Mouse (Mus musculus) erythroid progenitor cell, adult 5-6 weeks (primary cell): ENCODE measurements around the gene Lgals3bp. TPM values are rescaled to one million over a fixed set of nuclear protein-coding genes. Genes with fewer than 3 reads are reported as not detected.
"Not testable (repeated sequence)": the region's sequence is repeated elsewhere in the genome, so short reads cannot be mapped to it uniquely, and the experiment has no call there.

Experiments used
- ATAC-seq: replicated peaks from 2 replicates; pipeline ENCODE4 v1.8.0; 2016; ENCODE audit warnings: moderate number of reproducible peaks, mild to moderate bottlenecking, moderate TSS enrichment, inconsistent platforms; ENCODE audit not compliant: poor library complexity, low FRiP score, severe bottlenecking
- total RNA-seq, 2 experiments: library from RNA; stranded (forward) in 1 of 2; stranded (reverse) in 1 of 2; fragments of 150-400 nt in 1 of 2; fragments of 186-747, 209-891 nt in 1 of 2; gene quantifications; 2 replicates each; pipeline versions ENCODE4 v1.2.3 to v1.2.4; 2015 to 2017; ENCODE audit warnings: low replicate concordance in 2 of 2

Gene Lgals3bp
- total RNA-seq, 2 experiments from 2014 or later: 31.9 to 56.7 TPM

- ATAC-seq: no peak
Observed at GRCm38 (mm10) chr11:118403951-118404899, 2.3 kb upstream of the Lgals3bp start.

DNA sequence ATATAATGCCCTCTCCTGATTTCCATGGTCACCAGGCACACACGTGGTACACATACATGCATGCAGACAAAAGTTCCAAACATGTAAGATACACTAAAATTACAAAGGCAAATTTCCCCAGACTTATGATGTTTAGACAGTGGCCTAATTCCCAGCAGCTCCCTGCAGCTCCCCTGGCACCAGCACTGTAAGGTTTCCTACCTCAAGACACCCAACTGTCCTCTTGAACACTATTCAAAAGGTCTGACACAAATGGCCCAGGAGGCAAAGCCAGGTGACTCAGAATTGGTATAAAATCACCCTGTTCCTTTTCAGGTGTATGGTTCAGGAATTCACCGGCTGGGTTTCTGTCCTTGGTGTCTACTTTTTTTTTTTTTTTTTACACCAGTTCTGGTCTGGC is 1.3 kb upstream of the Lgals3bp start:
- no peak for ATAC-seq

DNA sequence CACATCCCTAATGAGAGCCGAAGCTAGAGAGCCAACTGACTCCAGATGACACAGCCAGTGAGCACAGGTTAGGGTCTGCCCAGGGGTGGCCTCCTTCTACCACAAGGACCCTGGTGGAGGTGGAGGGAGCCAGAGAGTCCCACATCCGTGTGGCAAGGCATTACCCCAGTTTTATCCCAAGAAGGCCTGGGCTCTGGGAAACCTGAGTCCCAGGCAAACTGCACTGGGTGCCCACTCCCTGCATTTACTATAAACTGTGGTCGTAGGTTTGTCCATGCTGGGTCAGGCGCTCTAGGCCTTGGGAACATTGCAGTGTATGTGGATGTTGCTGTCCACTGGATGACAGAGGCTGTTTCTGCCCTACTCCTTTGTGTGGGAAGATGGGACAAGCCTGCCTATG is 697 bp downstream of the Lgals3bp start:
- ATAC-seq: peak; percentile 11; the same call in 1 of the 2 replicates

DNA sequence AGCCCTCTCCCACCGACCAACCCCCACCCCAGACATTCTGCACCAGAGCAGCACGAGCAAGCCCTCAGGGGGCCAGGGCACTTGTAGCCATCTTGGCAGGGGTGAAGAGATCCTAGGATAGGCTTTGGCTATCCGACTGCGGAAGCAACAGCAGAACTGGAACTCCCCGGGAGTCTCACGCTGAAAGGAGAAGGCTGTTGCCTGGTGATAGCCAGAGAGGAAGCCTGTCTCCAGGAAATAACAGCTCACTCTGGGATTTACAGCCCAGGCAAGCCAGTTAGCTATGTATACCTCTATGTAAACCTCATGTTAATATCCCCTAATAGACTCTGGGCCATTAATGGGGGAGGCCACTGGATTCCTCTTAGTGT is 1.3 kb downstream of the Lgals3bp start:
- 0 out of 2 replicates have a peak, but pooled peaks have one; percentile 12 for ATAC-seq

DNA sequence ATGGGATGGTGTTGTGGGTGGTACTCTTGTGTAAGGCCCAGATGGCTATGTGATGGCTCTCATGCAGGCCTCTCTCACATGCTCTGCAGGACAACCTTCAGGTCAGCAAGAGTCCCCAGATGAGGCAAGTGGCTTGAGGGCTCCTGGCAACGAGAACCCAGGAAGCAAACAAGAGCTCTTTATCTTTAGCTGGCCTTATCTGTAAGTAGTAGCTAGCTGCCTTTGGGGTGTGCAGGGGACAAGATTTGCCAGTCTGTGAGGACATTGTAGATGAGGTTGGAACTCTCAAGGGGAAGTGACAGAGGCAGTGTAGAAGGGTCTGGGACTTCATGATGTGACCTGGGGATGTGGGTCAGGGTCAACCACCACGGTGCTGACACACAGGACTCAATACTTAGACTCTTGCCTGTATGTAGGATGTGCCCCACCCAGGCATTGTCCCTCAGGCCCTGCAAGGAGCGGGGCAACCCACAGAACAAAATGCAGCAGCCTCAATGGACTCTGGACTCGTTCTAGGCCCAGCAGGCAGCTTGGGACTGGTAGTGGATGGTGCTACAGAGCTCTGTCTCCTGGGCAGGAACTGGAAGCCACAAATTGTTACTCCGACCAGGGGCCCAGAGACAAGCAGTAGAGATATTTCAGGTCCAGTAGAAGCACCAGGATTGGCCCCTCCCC is 1.9 kb downstream of the Lgals3bp start:
- no peak for ATAC-seq

- ATAC-seq: no peak
Observed at GRCm38 (mm10) chr11:118397806-118398530, 3.9 kb downstream of the Lgals3bp start.

DNA sequence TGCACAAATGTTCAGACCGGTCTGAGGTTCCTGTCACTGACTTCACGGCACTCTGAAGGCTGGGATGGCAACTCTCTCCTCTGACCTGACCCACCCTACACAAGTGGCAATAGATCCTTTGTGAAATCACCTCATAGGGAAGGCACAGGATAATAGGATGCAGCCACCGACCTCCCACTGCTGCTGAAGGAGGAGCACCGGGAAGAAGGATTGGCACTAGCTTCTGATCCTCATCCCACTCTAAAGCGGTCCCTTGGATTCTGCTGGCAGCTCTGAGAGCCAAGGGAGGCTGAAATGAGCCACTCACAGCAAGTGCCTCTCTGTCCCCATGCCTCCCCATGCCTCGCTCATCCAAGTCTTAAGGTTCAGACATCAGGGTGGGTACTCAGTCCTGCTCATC is 7.4 kb downstream of the Lgals3bp start:
- no peak for ATAC-seq

GRCm38 (mm10) chr11:118393991-118394390 is 7.9 kb downstream of the Lgals3bp start:
- ATAC-seq: no peak

- not testable (repeated sequence) for ATAC-seq
Observed at GRCm38 (mm10) chr11:118387816-118388215, 14.1 kb downstream of the Lgals3bp start.

DNA sequence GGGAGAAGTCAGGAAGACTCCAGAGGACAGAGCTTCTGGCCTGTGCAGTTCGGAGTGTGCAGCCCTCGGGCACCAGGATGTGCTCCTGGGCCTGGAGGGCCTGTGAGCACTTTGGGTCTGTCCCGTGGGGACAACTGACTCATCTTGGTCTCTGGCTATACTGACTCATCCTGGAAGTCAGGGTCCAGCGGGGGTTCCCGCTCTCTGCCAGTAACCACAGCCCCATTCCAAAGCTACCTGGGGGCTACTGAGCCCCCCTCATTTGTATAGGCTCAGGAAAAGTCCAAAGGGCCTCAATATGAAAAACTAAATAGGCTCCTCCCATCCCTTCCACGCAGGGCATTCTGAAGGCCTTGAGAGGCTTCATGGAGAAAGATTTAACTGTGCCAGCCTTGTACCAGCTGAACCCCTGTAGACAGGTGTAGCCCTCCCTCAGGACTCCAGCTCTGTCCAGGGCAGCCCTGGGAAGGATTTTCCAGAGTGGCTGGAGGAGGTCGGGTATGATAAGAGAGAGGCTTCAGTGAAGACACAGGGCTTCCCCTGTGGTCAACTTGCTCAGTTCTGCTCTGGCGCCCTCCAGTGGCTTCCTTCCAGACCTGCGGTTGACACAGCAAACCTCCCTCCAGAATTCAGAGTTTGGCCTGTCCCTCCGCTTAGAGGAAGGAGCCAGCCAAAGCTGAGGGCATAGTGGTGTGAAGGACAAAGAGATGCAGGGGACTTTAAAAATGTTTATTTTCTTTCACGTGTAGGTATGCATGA is 22.5 kb downstream of the Lgals3bp start:
- ATAC-seq: peak; percentile 61; the same call in 1 of the 2 replicates

DNA sequence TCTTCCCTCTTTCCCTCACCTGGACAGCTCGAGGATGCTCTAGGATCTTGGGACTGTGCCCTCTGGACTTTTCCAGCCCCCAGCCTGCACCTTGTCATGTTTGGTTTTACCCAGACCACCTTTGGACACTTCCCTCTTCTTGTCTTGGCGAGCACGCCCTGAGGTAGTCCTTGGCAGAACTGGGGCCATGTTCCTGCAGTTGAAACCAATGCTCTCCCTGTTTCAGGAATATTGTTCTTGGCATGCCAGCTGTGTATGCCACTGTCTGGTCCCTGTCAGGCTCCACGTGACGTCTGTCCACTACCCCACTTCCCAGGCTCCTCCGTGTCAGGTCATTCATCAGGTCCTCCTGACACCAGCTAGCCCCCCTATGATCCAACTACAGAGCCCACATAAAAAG is 23.2 kb downstream of the Lgals3bp start:
- ATAC-seq: no peak

DNA sequence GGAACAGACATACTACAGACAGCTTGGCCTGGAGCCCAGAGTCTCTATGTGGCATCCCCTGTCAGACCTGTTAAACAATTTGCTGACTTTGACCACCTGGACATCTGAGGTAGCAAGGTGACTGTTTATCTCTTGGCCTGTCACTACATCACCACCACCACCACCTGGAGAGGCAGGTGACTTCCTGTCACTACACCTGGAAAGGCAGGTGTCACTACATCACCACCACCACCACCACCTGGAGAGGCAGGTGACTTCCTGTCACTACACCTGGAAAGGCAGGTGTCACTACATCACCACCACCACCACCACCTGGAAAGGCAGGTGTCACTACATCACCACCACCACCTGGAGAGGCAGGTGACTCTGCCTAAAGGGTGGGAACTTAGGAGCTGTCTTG is 25.6 kb downstream of the Lgals3bp start:
- not testable (repeated sequence) for ATAC-seq

- ATAC-seq: no peak
Observed at GRCm38 (mm10) chr11:118375881-118376280, 26.0 kb downstream of the Lgals3bp start.

DNA sequence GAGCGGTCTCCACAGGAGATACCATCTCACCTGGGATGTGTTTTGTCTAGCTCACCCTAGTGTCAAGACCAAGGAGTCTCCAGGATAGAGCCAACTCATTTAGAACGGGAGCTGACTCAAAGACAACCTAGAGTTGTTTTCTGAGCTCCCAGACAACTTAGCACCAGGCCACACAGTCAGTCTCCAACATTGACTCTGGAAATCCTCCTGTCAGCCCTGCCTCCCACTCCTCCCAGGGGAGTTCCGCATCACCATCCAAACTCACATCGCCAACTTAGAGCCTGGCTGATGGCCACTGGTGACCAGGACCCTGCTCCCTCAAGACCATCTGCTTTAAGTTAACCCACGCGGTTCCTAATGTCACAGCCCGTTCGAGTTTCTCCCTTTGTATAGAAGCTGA is 26.4 kb downstream of the Lgals3bp start:
- ATAC-seq: no peak

DNA sequence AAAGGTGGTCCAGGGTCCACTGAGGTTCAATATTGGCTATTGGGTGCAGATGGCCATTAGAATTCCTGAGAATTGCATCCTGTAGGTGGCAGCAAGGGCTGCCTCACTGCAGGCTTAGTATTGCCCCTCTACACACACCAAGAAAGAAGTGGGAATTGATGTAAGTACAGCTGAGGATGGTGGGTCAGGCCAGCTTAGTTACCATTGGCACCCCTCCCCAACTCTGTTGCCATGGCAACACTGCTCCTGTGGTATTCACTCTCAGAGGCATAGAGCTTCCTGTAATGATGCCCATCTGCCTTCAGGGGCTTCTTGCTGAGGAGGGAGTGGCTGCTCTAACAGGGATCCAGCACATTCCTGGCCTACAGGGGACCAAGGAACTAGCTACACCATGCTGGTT is 26.9 kb downstream of the Lgals3bp start:
- ATAC-seq: no peak

DNA sequence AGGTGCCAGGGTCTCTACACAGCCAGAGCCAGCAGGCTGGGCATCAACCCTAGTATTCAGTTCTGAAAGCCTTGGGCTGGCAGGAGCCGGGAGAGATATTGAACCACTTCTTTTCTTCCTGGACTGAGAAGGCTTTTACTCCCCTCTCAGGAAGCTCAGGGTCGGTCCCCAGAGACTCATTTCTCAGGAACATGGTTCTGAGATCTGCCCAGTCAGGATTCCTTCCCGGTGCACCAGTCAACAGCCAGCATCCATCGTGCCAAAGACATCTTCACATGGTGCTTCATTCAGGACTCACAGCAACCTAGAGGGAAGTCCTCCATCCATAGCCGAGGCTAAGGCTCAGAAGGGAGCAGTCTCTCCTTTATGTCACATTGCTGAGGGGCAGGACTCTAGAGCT is 27.4 kb downstream of the Lgals3bp start:
- ATAC-seq: no peak

GRCm38 (mm10) chr11:118372641-118373040 is 29.3 kb downstream of the Lgals3bp start:
- ATAC-seq: no peak

DNA sequence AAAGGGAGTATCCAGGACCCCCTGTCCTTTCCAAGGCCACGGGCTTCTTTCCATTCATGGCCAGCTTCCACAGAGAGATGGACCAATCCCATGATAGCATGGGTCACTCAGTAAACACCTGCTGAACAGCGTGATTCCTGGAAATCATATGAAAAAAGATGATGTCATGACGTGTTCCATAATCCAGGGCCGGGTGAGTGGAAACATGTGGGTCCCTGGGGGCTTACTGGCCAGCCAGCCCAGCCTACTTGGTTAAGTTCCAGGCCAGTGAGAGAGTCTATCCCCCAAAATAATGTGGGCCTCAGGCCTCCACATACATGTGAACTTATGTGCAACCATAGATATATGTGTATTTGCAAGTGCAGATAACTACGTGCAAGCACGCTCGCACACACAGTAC is 30.0 kb downstream of the Lgals3bp start:
- no peak for ATAC-seq

- ATAC-seq: no peak
Observed at GRCm38 (mm10) chr11:118369657-118370056, 32.2 kb downstream of the Lgals3bp start.

GRCm38 (mm10) chr11:118369251-118369650 is 32.6 kb downstream of the Lgals3bp start:
- ATAC-seq: no peak
